Mouse (Mus musculus): ENCODE results near the gene Dab2ip.

The Dab2ip gene

DNA sequence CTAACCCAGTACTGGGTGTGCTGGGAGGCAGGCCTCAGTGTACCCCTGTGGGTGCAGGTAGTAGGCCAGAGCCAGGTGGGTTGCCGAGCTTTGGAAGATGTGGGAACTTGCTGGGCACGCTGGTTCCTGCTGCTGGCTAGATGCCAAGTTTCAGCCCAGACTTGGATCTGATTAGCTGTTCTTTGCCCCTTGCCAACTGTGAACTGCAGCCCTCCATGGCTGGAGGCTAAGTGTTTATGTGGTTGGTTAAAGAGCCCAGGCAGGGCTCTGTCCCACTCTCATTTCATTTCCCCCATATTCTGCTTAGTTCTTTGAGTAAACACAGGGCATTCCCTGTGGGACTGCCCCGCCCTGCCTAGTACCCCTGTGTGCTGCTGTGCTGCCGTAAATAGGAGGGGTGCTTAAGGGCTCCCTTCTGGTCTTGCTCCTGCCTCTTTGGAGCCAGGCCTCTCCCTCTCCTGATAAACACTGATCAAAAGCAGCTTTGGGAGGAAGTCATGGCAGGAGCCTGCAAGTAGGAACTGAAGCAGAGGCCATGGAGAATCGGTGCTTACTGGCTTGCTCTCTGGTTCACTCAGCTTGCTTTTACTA, 118.1 kb downstream of the Dab2ip start:
- in situ Hi-C loops (cut with MboI; ENCODE audit: low sequenced_read_pairs): no loop called here

DNA sequence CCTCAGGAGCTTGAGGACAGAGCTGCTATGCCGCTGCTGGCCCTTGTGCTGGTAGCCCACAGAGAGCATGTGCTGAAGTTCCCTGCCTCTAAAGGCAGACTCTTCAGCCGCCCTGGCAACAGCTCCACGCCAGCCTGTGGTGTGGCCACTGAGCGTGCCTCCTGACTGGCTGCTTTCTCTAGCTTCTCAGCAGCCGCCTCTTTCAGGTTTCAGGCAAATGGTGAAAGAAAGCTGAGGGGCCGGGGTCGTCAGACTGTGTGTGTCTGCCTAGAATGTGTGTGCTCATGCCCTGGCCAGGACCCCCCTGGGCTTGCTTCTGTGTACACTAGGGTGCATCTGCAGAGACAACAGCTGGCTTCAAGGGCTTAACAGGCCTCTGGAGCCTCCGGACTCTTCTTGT, 119.8 kb downstream of the Dab2ip start:
- in situ Hi-C loops (cut with MboI; ENCODE audit: low sequenced_read_pairs): no loop called here

DNA sequence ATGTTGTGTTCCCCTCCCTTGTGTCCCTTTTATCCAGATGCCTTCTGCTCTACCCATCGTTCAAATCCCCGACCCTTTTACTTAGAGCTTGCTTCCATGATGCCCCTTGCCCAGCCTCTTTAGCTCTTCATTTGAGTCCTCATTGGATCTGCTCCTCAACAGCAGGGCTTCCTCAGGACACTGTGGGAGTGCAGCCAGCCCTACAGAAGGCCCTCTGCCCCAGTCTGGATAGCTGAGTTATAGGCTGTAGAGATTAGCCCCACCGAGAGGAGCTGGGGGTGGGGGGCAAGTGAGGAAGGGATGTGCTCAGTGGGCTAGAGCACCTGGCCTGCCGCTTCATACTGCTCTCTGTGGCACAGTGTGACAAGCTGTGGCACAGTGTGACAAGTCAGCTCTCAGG, 120.4 kb downstream of the Dab2ip start:
- in situ Hi-C loops (cut with MboI; ENCODE audit: low sequenced_read_pairs): no loop called here

DNA sequence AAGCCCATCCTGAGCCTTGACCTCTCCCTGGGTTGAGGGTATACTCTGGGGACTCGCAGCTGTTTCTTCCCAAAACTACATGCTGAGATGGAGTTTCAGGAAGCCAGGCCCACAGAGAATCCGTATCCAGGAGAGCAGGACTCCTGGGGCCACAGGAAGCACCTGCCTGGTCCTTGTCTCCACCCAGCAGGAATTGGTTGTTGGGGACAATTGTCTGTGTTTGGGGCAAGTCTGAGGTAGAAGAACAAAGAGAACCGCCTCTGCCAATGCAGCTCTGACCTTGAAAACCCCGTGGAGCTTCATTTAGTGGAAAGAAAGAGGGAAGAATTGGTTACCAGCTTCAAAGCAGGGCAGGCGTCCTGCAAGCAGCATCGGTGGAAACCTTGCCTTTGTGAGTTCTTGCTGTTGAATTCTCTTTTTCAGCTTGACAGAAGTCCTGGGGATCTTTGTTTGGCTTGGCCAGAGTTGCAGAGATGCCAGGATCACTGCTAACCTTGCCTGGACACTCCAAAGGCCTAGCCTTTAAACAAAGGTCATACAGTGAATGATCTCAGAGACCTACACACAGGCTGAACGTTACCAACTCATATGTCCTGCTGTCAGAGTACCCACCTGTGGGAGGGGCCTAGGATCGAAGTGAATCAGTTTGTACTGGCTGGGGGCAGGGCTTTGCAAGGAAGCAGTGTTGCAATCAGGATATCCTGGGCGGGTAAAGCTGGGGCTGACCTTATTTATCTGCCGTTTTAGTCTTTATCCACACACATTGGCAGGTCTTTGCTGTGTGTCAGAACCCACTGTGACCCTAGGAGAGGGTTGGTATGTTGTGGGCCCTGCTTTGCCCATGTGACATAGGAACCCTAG, 122.0 kb downstream of the Dab2ip start:
- in situ Hi-C loops (cut with MboI; ENCODE audit: low sequenced_read_pairs): no loop called here

DNA sequence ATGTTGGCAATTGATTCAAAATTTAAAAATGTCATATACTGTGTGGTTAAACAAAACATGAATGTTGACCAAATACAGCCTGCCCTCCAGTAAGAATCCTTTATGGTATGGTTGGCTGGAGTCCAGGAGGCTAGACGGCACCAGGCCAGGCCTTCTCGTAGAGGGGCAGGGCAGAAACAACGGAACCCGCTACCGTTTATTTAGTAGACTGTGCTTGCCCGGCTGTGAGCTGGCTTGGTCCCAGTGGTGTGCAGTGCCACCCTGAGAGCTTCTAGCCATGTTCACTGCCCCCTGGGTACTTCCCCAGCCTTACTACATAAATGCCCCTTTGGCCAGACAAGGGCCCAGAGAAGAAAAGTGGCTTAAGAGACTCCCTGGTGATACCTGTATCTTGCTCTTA, 122.8 kb downstream of the Dab2ip start:
- in situ Hi-C loops (cut with MboI; ENCODE audit: low sequenced_read_pairs): no loop called here

DNA sequence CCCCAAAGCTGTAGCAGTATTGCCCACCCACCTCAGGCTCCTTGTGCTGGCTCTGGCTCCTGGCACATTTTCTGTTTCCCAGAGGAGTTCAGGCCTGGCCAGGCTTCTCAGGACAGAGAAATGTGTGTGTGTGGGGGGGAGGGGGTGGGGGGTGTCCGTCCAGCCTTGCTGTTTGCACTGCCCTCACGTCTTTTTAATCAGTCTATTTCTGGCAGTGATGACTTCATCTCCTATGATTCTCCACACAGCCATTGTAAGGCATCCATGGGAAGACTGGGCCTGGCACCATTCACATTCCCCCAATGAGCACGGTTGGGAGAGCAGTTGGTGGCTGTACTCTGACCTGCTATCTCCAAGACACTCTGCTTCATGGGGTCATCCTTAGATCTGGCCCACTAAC, 125.9 kb downstream of the Dab2ip start:
- in situ Hi-C loops (cut with MboI; ENCODE audit: low sequenced_read_pairs): no loop called here

DNA sequence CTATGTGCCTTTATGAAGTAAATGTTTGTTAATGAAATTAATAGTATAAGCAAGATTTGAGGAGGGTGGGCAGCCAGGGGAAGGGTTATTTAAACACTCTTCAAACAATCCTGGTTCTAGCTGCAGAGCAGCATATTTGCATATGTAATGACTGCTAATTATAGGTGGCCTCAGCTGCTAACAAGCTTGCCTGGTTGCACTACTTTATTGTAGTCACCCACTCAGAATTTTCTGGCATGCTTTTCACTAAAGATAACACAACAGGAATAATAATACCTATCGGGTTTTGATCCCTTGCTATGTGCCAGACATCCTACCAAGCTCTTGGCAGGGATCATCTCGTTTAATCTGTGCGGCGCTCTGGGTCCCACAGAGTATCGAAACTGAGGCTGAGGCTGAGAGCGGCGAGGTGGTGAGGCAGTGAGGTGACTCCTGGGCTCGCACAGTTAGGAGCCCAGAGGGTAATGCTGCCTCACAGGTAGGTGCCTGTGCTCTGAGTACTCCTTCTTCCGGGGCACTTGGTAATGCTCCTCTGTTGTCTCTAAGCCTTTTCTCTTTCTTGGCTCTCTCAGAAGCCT, 126.8 kb downstream of the Dab2ip start:
- in situ Hi-C loops (cut with MboI; ENCODE audit: low sequenced_read_pairs): no loop called here

DNA sequence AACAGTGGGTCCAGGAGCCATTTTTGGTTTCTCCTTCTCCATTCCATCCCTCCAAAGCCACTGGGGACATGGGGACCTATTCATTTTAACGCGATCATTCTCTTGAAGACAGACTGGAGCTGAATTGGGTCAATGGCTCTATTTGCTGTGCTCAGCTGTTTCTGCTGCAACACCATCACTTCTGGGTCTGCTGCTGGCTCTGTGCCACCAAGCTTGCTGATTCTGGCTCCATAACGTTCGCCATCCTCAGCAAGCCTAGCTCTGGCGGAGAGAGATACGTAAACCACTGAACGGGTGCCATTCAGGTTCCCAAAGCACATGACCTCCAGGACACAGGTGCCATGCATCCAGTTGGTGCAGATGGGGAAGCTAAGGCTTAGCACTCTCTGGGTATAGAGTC, 128.0 kb downstream of the Dab2ip start:
- in situ Hi-C loops (cut with MboI; ENCODE audit: low sequenced_read_pairs): no loop called here

DNA sequence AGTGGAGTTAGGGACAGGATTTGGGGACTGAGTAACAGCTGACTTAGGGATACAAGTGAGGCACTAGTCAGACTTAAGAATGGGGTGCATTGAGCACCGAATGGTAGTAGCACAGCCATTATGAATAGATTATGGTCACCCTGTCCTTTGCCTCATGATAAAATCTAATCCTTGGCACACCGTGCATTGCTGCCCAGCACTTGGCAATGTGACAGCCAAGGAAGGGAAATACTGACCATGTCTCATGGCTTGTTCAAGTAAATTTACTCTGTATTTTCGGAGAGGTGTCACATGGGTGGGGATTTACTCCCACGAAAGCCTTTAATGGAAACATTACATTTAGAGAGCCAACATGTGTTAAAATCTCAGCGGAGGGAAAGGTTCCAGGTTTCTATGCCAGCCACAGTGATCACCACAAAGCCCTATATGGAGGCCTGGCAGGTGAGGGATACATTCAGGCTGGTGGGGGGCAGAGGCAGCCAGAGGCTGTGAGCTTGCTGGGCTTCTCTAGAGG, 129.5 kb downstream of the Dab2ip start:
- in situ Hi-C loops (cut with MboI; ENCODE audit: low sequenced_read_pairs): no loop called here

DNA sequence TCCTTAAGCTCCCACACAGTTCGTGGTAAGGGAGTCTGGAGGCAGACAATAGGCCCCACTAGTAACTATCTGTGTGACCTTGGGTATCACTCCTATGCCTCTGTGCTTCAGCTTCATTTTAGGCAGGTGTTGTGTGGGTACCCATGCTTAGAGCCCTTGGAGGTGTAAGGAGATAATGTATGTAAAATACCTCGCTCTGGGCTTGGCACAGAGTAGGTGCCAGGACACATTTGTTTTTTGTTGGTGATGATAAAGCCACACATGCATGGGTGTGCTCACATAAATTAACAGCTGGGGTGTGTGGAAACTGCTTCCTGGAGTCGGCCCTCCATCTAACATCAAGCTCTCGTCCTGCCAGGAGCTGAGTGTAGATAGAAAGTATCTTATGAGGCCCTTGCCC, 130.1 kb downstream of the Dab2ip start:
- in situ Hi-C loops (cut with MboI; ENCODE audit: low sequenced_read_pairs): no loop called here

DNA sequence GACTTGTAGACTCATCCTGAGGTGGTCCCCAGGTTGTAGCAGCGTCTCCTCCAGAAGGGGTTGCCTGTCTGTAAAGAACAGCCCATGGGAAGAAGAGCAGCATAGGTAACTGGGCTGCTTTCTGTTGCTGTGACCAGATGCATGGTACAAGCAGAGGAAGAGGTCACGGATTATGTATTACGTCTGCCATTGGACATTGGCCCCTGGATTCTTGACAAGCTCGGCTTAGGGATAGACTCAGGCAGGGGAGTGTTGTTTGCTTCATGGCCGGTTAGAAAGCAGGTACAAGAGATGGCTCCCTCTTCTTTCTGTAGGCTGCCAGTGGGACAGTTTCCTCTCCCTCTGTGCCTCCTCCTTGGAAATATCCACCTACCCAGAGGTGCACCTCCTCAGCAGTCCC, 130.5 kb downstream of the Dab2ip start:
- in situ Hi-C loops (cut with MboI; ENCODE audit: low sequenced_read_pairs): no loop called here

DNA sequence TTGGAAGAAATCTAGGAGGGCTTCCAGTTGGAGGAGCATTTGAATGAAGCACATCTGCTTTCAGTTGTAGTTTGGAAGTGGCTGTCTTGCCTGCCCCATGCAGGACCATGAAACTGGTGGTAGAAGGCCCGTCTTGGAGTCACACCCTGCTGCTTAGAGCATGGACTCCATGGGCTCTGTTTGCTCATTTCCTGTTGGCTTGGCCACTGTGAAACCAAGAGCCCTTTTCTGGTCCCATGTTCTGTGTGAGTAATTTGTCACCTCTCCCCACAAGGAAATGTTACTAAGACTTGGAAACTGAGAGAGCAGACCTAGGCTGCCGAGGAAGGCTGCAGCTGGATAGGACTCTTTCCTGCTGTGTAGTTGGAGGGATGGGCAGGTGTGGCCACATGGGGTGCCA, 131.8 kb downstream of the Dab2ip start:
- in situ Hi-C loops (cut with MboI; ENCODE audit: low sequenced_read_pairs): no loop called here

DNA sequence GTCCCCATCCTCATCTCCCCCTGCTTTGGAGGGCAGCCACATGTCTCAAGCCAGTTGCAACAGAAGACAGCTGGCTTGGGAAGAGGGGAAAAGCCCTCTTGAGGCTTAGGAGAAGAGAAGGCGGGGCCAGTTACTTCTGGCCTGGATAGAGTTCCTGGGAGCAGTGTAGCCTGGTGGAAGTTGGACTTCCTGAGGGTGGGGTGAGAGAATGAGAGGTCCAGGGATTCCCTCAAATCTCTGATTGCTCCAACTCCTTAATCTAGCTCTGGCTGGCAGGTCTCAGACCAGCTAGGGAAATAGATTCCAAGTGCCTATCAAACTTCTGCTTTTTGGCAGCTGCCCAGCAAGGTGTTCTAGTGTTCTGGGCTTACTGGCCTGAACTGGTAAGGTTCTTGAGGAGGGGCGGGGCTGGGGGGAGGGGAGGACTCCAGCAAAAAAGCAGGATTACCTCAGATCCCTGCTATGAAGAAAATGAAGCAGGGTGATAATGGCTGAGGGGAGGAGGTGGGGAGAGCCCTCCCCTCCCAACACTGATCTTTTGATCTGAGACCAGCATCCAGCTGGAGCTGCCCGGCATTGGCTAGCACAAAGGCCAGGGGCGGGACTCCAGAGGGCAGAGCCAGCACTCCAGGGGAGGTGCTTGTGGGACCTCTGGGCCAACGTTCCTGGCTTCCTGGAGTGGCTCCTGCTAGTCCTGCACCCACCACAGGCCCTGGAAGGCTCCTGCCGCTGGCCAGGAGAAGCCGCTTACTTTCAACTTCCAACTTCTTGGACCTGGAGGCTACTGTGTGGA, 133.4 kb downstream of the Dab2ip start:
- in situ Hi-C loops (cut with MboI; ENCODE audit: low sequenced_read_pairs): no loop called here

DNA sequence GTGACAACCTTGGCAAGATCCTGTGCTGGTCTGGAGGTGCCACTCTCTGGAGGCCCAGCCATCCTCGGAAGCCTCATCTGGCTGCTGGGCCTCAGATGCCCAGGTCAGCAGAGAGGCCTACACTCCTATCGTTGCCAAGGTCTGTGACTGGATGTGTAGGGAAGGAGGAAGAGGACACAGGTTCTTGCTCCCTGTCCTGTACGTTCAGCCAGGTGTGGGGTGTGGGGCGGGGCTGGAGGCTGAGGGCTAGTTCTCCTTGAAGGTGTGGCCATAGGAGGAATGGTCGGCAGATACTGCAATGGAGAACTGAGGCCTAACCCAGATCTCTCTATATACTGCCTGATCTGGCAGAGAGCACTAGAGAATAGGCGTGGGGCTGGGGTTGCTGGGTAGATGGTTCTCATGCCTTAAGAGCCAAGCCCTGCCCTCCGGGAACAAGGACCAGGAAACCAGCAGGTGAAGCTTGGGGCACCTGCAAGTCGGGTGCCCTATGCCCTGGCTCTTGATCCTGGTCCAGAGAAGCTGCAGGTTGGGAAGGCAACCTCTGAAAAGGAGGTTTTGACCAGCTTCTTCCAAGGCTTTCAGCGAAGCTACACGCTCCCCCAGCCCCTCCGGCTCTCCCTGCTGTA, 134.3 kb downstream of the Dab2ip start:
- in situ Hi-C loops (cut with MboI; ENCODE audit: low sequenced_read_pairs): no loop called here

DNA sequence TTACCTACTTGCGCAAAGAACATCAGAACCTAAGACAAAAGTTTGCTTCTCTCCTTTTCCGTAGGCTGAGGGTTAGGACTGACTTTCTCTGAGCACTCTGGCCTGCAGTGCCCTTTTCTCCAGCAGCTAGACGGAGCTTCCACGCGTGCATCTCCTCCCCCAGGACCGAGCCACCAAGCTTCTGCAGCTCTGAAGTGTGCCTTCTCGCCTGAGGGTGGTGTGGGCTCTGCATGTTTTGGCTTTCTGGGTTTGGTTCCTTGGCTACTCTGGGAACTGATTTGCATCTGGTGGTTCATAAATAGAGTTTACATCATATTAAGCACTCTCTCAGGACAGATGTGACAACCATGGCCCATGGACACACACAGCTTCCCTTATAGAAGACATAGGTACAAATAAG, 135.0 kb downstream of the Dab2ip start:
- in situ Hi-C loops (cut with MboI; ENCODE audit: low sequenced_read_pairs): no loop called here

DNA sequence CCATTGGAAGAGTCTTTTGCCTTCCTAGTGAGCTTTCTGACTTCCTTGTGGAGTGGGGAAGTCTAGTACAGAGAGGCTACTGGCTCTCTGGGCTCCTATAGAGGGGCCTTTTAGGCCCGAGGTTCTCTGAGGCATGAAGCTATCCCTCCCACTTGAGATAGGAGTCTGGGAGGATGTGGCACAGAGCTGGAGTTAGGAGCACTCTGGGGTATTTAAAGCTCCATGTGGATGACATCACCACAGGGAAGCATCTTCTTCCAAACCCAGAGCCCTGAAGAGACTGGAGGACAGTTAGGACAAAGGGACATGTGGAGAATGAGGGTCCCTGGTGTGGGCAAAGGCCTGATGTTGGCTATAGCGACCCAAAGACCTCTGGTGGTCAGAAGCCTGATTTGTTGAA, 136.0 kb downstream of the Dab2ip start:
- in situ Hi-C loops (cut with MboI; ENCODE audit: low sequenced_read_pairs): no loop called here

DNA sequence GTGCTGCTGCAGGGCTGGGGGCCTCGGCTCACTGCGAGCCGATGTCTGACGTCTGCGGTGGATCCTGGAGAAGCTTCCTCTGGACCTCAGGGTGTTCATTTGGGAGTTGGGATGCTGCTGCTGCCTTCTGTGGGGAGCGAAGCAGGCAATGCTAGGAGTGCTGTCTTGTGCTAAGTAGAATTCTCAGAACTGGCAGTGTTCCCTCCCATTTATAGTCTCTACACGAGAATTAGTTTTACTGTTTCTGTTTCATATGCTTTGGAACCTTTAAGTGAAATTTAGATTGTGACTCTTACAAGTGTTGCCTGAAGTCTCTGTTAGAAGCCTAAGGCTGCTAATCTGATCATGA, 138.1 kb downstream of the Dab2ip start:
- in situ Hi-C loops (cut with MboI; ENCODE audit: low sequenced_read_pairs): no loop called here

DNA sequence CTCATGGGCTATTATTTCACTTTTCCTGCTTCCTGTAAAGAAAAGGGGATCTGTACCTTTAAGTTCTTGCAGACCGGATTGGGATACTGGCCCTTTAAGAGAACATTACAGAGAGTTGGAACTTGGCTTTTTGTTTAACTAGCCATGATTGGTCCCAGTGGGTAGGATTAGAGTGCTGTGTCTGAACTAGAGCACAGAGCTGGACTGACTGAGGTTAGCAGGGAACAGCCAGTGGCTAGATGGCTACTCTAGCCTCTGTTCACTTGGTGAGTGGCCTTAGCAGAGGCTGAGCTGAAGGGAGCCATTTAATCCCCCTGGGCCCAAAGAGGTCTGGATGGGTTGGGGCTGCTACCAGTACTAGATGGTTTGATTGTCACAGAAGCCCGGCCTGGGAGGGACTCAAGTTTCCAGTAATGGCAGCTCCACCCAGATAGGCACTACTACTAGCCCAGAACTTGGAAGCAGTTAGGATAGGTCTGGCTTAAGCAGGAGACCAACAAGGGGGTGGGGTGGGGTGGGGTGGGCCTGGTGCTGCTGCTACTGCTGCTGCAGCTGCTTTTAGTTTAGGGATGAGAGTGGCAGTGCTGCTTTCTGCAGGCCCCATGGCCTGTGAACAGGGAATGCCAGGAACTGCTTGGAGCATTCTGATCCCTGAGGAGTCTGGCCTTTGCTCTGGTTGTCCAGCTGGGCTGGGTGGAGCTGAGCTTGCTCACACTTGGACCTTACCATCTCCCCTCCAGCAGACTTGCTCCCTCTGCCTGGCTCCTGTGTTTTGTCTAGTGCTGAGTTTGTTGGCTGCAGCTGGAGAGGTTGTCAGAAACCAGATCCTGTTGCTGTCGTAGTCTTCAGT, 138.7 kb downstream of the Dab2ip start:
- in situ Hi-C loops (cut with MboI; ENCODE audit: low sequenced_read_pairs): no loop called here

DNA sequence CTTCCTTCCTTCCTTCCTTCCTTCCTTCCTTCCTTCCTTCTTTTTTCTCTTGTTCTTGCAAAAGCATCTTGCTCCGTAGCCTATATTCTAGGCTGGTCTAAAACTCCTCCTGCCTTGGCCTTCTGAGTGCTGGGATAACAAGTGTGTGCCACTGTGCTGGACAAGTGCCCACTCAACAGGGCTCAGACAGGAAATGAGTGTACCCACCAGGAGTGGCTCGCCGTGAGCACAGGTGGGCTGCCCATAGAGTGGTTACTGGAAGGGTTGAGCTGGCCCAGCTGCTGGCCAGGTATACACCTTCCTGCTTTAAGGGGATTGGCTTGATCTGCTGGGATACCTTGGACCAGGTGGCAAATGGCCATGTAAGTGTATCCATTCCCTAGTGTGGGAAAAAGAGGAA, 139.7 kb downstream of the Dab2ip start:
- in situ Hi-C loops (cut with MboI; ENCODE audit: low sequenced_read_pairs): no loop called here

DNA sequence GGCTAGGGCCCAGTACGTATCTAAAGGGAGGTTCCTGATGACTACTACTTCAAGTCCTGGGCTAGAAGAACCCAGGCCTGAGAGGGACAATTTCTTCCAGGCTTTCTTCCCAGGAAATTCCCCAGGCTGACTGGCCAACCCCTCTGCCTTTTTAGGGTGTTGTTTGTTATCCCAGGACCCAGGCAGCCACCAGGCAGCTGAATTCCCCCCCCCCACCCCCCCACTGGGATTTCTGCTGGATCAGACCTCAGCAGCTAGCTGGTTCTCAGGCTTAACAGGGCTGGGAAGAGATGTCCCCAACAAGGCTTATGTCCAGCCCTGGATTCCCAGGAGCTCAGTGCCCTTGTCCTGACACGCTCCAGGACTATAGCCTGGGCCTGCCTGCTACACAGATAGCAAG, 142.9 kb downstream of the Dab2ip start:
- in situ Hi-C loops (cut with MboI; ENCODE audit: low sequenced_read_pairs): no loop called here
